Mouse (Mus musculus) small intestine, adult 2 months (tissue): Measurements from ENCODE around the gene Nek8.

ENCODE experiments used
- CTCF ChIP-seq: fragments of 200-500 bp; IDR thresholded peaks from 2 replicates; pipeline ENCODE4 v1.5.1; 2012; ENCODE audit warnings: low read depth, mild to moderate bottlenecking, control low read depth, inconsistent platforms, low read length, moderate library complexity, mixed read lengths; ENCODE audit not compliant: insufficient replicate concordance, insufficient read length; ENCODE audit errors: extremely low read depth
- POLR2A ChIP-seq: fragments of 200-500 bp; IDR thresholded peaks from 2 replicates; pipeline ENCODE4 v1.6.1; 2012; ENCODE audit warnings: low read depth, mild to moderate bottlenecking, control low read depth, inconsistent platforms, low read length, moderate library complexity

DNA sequence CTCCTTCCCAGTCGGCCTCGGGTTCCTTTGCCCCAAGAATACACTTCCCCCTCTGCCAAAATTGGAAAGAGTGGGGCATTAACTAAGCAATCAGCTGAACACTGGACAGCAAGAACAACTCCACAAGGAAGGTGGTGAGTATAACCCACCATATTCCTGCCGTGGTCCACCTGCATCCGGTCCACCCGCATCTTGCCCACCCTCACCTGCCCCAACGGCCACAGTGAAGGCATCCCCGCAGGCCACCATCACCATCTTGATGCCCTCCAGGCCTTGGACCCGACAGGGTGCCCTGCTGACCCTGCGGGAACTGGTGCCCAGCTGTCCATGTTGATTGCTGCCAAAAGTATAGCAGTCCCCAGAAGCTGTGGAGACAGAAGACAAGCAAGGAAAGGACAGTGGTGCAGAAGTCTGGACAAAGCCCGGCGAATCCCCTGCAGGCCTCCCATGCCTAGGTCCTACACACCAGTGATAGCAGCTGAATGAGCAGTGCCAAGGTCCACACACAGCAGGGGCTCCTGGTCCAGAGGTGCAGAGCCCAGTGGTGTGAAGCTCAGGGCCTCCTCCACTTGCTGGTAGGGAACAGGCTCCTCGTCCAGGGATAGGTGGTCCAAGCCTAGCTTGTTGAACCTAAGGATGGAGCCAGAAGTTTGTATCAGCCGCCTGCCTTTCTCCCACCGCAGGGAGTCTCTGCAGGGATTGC, 9.1 kb downstream of the Nek8 start:
- TF ChIP-seq CTCF (no peak), POLR2A (no peak)
